Mouse (Mus musculus): Measurements from ENCODE around the gene Nek9.

DNA sequence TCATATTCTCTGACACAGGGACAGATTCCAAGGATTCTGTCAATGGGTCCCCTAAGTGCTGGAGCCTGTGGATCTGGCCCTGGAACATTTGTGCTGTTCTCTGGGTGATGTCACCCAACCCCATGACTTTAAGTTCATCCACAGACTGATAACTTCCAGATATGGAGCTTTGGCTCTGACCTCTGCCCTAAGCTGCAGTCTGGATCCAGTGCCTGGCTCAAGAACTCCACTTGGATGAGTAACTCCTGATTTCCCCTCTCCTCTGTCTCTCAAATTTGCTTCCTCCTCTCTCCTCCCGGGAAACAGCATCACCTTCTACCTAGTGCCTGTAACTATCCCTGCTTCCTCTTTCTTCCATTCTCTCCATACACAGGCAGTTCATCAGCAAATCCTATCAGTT lies 41.1 kb upstream of the Nek9 start:
- TF ChIP-seq CTCF (IDR thresholded peaks at IDR 0.05; ENCODE audit: extremely low read depth, insufficient read depth, low read length) (no peak), POLR2A (IDR thresholded peaks at IDR 0.05; ENCODE audit: extremely low read depth, insufficient read depth, low read length) (no peak)
